Mouse (Mus musculus) gonadal fat pad, adult 2 months (tissue): ENCODE results near the gene Sh3bp1. TPM values are rescaled to one million over a fixed set of nuclear protein-coding genes. Genes with fewer than 3 reads are reported as not detected.

ENCODE experiments used
- DNase-seq: peaks from one replicate; pipeline ENCODE4 v3.0.0-alpha.2; 2012; ENCODE audit warnings: low read depth
- polyA plus RNA-seq: library from polyadenylated mRNA; depleted of rRNA; stranded (reverse); fragments of >200 nt; gene quantifications from 2 replicates; pipeline ENCODE4 v1.2.3, GENCODE M21; 2012; rRNA removed

The Sh3bp1 gene
- 23.4 and 24.5 TPM in 2 replicates for polyA plus RNA-seq

GRCm38 (mm10) chr15:78899740-78900584, at the start of gene Sh3bp1:
TSS of gene Sh3bp1 (plus strand) at chr15:78899768.
- no peak for DNase-seq

DNA sequence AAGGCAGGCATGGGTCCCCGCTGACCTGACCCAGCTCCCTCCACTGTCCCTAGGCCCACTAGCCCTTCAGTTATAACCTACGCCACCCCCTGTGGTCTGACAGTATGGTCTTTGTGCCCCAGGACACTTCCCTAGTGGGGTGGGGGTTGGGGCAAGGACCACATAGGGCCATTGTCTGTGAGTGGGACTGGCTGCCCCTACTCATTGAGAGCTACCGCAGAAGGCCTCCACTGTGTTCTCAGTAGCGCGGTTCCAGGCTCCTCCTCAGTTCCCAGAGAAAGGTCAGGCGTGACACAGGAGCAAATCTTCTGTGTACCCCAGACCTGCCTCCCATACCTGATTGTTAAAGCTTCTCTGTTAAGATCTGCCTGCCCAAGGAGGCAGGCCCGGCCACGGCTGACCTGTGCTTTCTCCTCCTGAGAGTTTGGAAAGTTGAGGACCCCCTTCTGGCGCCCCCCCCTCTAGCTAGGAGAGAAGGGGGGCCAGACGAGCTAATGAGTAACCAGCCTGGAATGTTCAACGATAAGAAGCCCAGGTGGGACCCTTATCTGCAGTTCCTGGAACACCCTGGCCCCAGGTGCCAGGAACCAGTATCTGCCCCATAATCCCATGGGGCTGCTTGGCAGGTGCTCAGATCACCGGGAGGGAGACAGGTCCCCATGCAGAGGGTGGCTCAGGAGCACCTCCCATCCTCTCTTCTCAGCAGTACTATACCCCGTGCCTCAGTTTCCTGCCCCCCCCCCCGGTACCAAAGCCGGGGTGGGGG, 49.3 kb upstream of the Sh3bp1 start:
- DNase-seq, result no peak

GRCm38 (mm10) chr15:78850944-78851343, 48.6 kb upstream of the Sh3bp1 start:
- no peak for DNase-seq

DNA sequence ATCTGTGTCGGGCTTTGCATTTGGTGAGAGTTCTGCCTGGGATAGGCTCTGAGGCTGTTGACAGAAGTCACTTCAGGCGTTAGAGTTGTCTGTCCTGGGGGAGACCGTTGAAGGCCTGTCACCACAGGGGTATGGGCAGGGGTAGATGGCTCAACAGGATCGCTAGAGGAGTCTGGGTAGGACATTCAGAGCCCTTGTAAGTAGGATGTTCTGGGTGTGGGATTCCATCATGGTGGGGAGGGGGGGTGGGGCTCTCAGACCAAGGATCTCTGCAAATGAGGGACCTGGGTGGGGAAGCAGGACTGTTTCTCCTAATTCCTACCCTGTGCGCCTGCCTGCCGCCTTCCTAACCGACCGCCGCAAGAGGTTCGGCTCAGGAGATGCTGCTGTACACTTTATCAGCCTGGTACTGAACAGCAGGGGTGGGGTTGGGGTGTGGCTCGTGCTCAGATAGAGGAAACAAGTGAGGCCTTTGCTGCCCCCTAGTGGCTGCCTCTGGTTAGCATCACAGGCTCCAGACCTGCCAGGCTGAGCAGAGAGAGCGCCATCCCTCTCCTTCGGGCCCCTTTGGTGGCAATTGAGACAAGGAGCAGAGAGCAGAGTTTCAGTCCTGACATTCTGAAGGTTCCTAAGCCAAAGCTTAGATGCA, 47.9 kb upstream of the Sh3bp1 start:
- DNase-seq, result no peak

GRCm38 (mm10) chr15:78855303-78855965, 44.1 kb upstream of the Sh3bp1 start, which contains the start of gene Lgals2:
TSS of gene Lgals2 (minus strand) at chr15:78855529.
- no peak for DNase-seq

GRCm38 (mm10) chr15:78857009-78857408, 42.6 kb upstream of the Sh3bp1 start:
- no peak for DNase-seq

DNA sequence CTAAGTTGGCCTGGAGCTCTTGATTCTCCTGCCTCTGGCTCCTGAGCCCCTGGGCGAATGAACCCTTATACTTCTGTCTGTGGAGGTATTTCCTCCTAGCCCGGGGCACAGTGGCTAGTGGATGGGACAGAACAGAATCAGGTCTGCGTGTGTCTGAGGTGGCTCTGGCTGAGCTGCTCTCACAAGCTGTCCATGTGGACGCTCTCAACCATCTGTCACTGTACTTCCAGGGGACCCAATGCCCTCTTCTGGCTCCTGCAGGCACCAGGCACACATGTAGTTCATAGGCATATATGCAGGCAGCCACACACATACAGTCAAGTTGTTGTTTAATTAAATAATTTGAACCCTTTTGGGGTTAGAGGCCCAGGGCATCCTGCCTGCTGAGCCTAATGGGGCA, 40.3 kb upstream of the Sh3bp1 start:
- no peak for DNase-seq

- DNase-seq, result no peak
Observed at GRCm38 (mm10) chr15:78859714-78860113, 39.9 kb upstream of the Sh3bp1 start.

DNA sequence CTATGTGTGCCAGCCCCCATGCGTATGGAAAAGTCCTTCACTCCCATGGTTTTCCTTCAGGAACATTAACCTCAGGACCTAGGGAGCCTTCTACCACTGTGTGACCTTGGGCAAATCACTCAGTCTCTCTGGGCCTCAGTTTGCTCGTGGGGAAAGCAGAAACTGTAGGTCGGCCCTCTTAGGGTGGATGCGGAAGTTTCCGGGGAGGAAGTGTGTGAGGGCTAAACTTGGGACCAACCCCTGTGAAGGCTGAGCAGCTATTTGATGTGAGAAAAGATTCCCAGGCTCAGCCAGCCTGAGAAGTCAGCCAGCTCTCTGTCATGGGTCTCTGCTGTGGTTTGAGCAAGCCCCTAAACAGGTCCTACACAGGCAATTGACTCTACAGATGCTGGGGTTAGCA, 37.3 kb upstream of the Sh3bp1 start:
- DNase-seq, result no peak

DNA sequence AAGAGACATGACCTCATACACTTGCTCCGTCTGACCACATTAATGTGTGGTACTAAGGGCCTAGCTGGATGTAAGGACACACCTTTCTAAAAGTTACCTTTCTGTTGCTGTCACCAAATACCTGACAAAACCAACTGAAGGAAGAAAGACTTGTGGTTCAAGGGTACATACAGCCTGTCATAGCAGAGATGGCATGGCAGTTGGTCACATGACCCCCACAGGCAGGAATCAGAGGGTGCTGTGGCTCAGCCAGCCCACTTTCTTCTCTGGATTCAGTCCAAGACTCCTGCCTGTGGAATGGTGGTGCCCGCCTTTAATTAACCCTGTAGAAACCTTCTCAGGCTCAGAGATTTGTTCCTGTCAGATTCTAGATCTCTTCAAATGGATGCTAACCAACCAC, 36.4 kb upstream of the Sh3bp1 start:
- DNase-seq, result no peak

GRCm38 (mm10) chr15:78863852-78864253, 35.7 kb upstream of the Sh3bp1 start:
- no peak for DNase-seq

DNA sequence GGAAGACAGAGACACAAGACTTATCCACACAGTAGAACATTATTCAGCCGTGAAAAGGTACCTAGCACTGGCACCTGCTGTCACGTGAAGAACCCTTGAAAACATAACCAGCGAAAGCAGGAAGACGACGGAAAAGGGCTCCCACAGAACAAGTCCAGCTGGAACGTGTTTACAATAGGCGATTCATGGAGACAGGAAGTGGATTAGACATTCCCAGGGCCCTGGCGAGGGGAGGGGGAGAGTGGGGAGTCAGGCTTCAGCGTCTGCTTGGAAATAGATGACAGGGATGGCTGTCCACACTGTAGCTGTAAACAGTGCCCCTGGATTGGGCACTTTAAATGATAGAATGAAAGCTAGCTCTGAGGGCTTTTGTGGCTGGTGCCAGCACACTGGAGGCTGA, 31.2 kb upstream of the Sh3bp1 start:
- DNase-seq, result no peak

DNA sequence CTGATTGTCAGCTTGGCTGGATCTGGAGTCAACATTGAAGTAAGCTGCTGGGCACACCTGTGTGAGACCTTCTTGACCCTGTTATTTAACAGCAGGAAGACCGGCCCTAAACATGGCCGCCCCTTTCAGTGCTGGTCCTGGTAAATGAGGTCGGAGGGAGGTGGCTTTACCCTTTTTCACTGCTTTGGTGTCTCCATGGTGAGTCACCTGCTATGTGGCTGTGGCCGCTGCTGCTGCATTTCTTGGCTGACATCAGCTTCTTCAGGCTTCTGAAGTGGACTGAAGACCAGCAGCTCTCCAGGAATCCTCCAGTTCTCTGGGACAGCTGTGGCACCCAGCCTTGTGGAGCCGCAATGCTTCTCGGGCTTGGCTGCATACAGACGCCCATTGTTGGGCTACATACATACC, 30.7 kb upstream of the Sh3bp1 start:
- DNase-seq, result no peak

- no peak for DNase-seq
Observed at GRCm38 (mm10) chr15:78869775-78870174, 29.8 kb upstream of the Sh3bp1 start.

- DNase-seq, result peak; percentile 92
Observed at GRCm38 (mm10) chr15:78872021-78872608, 27.5 kb upstream of the Sh3bp1 start.

DNA sequence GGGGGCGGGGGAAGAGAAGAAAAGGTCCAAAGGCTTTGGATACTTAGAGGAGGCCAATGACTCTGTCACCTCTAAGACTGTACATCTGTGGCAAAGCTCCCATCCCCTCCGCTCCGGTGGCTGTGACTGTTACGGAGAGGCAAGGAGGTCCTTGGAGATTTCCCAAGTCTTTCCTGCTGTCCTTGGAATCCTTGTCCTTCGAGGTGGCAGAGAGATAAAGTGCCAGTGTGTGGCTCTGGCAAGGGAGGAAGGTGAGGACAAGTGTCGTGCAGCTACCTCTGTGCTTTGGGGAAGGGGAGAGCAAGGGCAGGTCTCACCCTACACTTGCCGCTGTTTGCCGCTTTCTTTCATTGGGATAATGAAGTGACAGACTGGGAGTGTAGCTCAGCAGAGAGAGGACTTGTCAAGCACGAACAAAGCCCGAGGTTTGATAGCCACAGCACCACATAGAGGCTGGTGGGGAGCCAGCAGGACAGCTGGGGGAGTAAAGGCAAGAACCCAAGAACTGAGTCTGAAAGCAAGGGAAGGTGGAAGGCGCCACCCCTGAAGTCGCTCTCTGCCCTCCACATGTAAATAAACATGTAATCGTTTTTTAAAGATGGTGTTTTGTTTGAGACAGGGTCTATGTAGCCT, 25.6 kb upstream of the Sh3bp1 start:
- no peak for DNase-seq

GRCm38 (mm10) chr15:78874989-78875388, 24.6 kb upstream of the Sh3bp1 start:
- DNase-seq, result no peak

DNA sequence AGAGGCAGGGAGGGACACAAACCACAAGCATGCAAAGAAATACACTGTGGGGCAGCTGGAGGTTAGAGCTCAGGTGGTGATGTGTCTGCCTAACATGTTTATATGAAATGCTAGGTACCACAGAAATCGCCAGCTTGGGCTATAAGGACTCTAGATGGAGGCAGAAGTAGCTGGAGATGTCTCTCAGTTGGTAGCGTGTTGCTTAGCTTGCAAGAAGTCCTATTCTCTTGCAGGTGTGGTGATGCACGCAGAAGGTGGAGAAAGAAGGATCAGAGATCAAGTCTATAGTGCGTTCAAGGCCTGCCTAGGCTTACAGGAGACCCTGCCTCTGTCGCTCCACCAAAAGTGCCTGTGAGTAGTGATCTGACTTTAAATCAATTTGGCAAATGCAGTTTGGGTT, 24.0 kb upstream of the Sh3bp1 start:
- DNase-seq, result no peak

- DNase-seq, result peak; percentile 93
Observed at GRCm38 (mm10) chr15:78876258-78876696, 23.3 kb upstream of the Sh3bp1 start.

GRCm38 (mm10) chr15:78876991-78877809, 22.4 kb upstream of the Sh3bp1 start, which contains the start of gene Gga1:
TSS of gene Gga1 (plus strand) at chr15:78877190.
- DNase-seq, result peak; percentile 87
